Mouse (Mus musculus): ENCODE data around the gene Fgf22. TPM values are rescaled to one million over a fixed set of nuclear protein-coding genes. Genes with fewer than 3 reads are reported as not detected.

The Fgf22 gene
- polyA plus RNA-seq, 1 experiment: not detected

DNA sequence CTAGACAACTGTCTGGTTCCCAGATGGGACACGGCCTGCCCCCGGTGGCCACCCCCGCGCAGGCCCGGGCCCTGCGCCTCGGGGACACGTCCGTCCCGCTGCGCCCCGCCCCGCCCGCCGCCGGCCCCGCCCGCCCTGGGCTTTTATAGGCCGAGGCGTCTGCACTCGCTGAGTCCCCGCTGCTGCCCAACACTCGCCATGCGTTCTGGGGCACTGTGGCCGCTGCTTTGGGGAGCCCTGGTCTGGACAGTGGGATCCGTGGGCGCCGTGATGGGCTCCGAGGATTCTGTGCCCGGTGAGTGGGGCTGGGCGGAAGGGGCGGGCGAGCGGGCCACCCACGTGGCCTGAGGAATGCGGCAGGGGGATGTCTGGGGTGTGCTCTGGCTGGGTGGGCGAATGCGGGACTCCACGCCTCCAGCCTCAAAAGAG lies 22.2 kb downstream of the Fgf22 start, which contains the start of gene Fstl3:
TSS of gene Fstl3 (plus strand) at position 170 of the 429 bp plus-strand sequence.
- WGBS: 10% methylated on average over 38 of the region's 39 CpGs
- Histone ChIP-seq H3K4me1 (replicated peaks; ENCODE audit: control insufficient read depth, insufficient read depth, low read length) (peaks cover 29% of the 10 kb centered on the region), H3K27me3 (ENCODE audit: control insufficient read depth, insufficient read depth, low read length) (no peaks in the 10 kb centered on the region; the same call in 1 of the 2 replicates), H3K4me3 (ENCODE audit: control insufficient read depth, insufficient read depth, low read length) (0 out of 2 replicates have a peak within 1 kb of the TSS, but pooled peaks have one; percentile 14), H3K27ac (ENCODE audit: control insufficient read depth, insufficient read depth, low read length) (no peak within 1 kb of the TSS), H3K36me3 (ENCODE audit: control insufficient read depth, insufficient read depth, low read length) (no peaks in the 10 kb centered on the region)
- DNase-seq: no peak
- TF ChIP-seq CTCF (IDR thresholded peaks at IDR 0.05; ENCODE audit: borderline replicate concordance, control insufficient read depth, extremely low read depth, insufficient read depth, low read length, poor library complexity) (no peak), POLR2A (IDR thresholded peaks at IDR 0.05; ENCODE audit: control insufficient read depth, extremely low read depth, insufficient read depth, low read length, poor library complexity) (no peak)

- TF ChIP-seq POLR2A (IDR thresholded peaks at IDR 0.05; ENCODE audit: control insufficient read depth, extremely low read depth, insufficient read depth, low read length, poor library complexity): no peak
- TF ChIP-seq CTCF (IDR thresholded peaks at IDR 0.05; ENCODE audit: borderline replicate concordance, control insufficient read depth, extremely low read depth, insufficient read depth, low read length, poor library complexity): no peak
- Histone ChIP-seq H3K27ac (ENCODE audit: control insufficient read depth, insufficient read depth, low read length) (no peak overlapping the region), H3K4me3 (ENCODE audit: control insufficient read depth, insufficient read depth, low read length) (no peak overlapping the region), H3K4me1 (replicated peaks; ENCODE audit: control insufficient read depth, insufficient read depth, low read length) (peaks cover 37% of the 10 kb centered on the region), H3K36me3 (ENCODE audit: control insufficient read depth, insufficient read depth, low read length) (no peaks in the 10 kb centered on the region), H3K27me3 (ENCODE audit: control insufficient read depth, insufficient read depth, low read length) (no peaks in the 10 kb centered on the region; the same call in 1 of the 2 replicates)
- WGBS: 25% methylated on average over 15 of the region's 15 CpGs
- no peak for DNase-seq
These were observed 23.1 kb downstream of the Fgf22 start for GRCm38 (mm10) chr10:79778006-79778405.

DNA sequence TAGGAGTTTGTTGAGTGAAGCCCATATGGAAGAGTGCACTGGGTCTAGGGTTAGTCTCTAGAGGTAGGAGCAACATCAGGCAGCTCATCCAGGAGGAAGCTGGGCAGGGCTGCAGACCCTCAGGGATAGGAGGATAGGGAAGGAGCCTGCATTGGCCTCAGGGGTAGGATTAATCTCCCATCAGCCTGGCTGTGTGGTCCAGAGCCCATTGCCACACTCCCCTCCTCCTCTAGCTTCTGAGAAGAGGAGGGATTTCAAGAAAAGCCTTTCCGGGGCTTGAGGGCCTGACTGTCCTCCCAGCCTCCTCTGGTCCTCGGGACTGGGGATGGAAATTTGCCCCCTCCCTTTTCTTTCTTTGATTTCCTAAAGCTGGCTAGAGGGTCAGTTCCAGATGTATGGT lies 24.3 kb downstream of the Fgf22 start:
- DNase-seq: no peak
- no peaks in the 10 kb centered on the region for H3K36me3 ChIP-seq (ENCODE audit: control insufficient read depth, insufficient read depth, low read length)
- peaks cover 35% of the 10 kb centered on the region for H3K4me1 ChIP-seq (replicated peaks; ENCODE audit: control insufficient read depth, insufficient read depth, low read length)
- H3K27me3 ChIP-seq (ENCODE audit: control insufficient read depth, insufficient read depth, low read length): no peaks in the 10 kb centered on the region; the same call in 1 of the 2 replicates
- H3K4me3 ChIP-seq (ENCODE audit: control insufficient read depth, insufficient read depth, low read length): no peak overlapping the region
- TF ChIP-seq CTCF (IDR thresholded peaks at IDR 0.05; ENCODE audit: borderline replicate concordance, control insufficient read depth, extremely low read depth, insufficient read depth, low read length, poor library complexity) (no peak), POLR2A (IDR thresholded peaks at IDR 0.05; ENCODE audit: control insufficient read depth, extremely low read depth, insufficient read depth, low read length, poor library complexity) (no peak)
- 44% methylated on average over 2 of the region's 2 CpGs for WGBS
- H3K27ac ChIP-seq (ENCODE audit: control insufficient read depth, insufficient read depth, low read length): no peak overlapping the region

DNA sequence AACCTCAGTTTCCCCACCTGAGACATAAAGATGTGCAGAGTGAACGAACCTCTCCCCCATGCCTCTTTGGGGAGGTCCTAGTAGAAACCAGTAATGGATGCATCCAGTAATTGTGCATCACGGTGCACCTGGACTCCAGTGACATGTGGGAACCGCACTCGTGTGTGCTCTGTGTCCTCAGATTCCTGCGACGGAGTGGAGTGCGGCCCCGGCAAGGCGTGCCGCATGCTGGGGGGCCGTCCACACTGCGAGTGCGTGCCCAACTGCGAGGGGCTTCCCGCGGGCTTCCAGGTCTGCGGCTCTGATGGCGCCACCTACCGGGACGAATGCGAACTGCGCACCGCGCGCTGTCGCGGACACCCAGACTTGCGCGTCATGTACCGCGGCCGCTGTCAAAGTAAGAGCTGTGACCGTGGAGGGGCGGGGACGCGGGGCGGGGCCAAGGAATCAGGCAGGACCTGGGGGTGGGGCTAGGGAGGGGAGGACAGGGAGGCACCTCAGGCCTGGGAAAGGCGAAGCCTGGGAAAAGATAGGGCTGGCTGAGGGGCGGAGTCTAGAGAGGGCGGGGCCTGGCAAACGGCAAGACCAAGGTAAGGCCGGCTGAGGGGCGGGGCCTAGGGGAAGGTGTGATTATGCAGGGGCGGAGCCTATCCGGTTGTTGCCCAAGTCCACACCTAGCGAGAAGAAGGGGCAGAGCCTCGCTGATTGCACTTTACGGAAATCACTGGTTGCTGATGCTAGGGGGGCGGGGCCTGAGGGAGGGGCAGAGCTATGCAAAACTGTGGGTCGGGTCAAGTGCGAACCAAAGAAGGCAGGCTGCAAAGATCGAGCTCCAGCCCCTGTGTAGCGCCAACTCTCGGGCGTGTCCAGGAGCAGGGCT lies 25.1 kb downstream of the Fgf22 start:
- H3K4me1 ChIP-seq (replicated peaks; ENCODE audit: control insufficient read depth, insufficient read depth, low read length): peaks cover 39% of the 10 kb centered on the region
- 2% methylated on average over 55 of the region's 55 CpGs for WGBS
- no peak overlapping the region for H3K27ac ChIP-seq (ENCODE audit: control insufficient read depth, insufficient read depth, low read length)
- DNase-seq: peak; percentile 92
- TF ChIP-seq POLR2A (IDR thresholded peaks at IDR 0.05; ENCODE audit: control insufficient read depth, extremely low read depth, insufficient read depth, low read length, poor library complexity): no peak
- peak; percentile 96 for TF ChIP-seq CTCF (IDR thresholded peaks at IDR 0.05; ENCODE audit: borderline replicate concordance, control insufficient read depth, extremely low read depth, insufficient read depth, low read length, poor library complexity)
- no peaks in the 10 kb centered on the region; the same call in 1 of the 2 replicates for H3K27me3 ChIP-seq (ENCODE audit: control insufficient read depth, insufficient read depth, low read length)
- H3K36me3 ChIP-seq (ENCODE audit: control insufficient read depth, insufficient read depth, low read length): no peaks in the 10 kb centered on the region
- peak overlapping the region; percentile 55 for H3K4me3 ChIP-seq (ENCODE audit: control insufficient read depth, insufficient read depth, low read length)

- peak overlapping the region; percentile 55 for H3K4me3 ChIP-seq (ENCODE audit: control insufficient read depth, insufficient read depth, low read length)
- no peak overlapping the region for H3K27ac ChIP-seq (ENCODE audit: control insufficient read depth, insufficient read depth, low read length)
- peaks cover 43% of the 10 kb centered on the region for H3K4me1 ChIP-seq (replicated peaks; ENCODE audit: control insufficient read depth, insufficient read depth, low read length)
- H3K36me3 ChIP-seq (ENCODE audit: control insufficient read depth, insufficient read depth, low read length): no peaks in the 10 kb centered on the region
- H3K27me3 ChIP-seq (ENCODE audit: control insufficient read depth, insufficient read depth, low read length): no peaks in the 10 kb centered on the region; the same call in 1 of the 2 replicates
- 2% methylated on average over 13 of the region's 13 CpGs for WGBS
- no peak for DNase-seq
- TF ChIP-seq POLR2A (IDR thresholded peaks at IDR 0.05; ENCODE audit: control insufficient read depth, extremely low read depth, insufficient read depth, low read length, poor library complexity) (no peak), CTCF (IDR thresholded peaks at IDR 0.05; ENCODE audit: borderline replicate concordance, control insufficient read depth, extremely low read depth, insufficient read depth, low read length, poor library complexity) (no peak)
These were observed 25.8 kb downstream of the Fgf22 start for GRCm38 (mm10) chr10:79780664-79781015.

- no peak for TF ChIP-seq POLR2A (IDR thresholded peaks at IDR 0.05; ENCODE audit: control insufficient read depth, extremely low read depth, insufficient read depth, low read length, poor library complexity)
- TF ChIP-seq CTCF (IDR thresholded peaks at IDR 0.05; ENCODE audit: borderline replicate concordance, control insufficient read depth, extremely low read depth, insufficient read depth, low read length, poor library complexity): no peak
- 42% methylated on average over 21 of the region's 21 CpGs for WGBS
- Histone ChIP-seq H3K27me3 (ENCODE audit: control insufficient read depth, insufficient read depth, low read length) (no peaks in the 10 kb centered on the region), H3K4me1 (replicated peaks; ENCODE audit: control insufficient read depth, insufficient read depth, low read length) (peaks cover 43% of the 10 kb centered on the region), H3K27ac (ENCODE audit: control insufficient read depth, insufficient read depth, low read length) (no peak overlapping the region), H3K36me3 (ENCODE audit: control insufficient read depth, insufficient read depth, low read length) (no peaks in the 10 kb centered on the region), H3K4me3 (ENCODE audit: control insufficient read depth, insufficient read depth, low read length) (peak overlapping the region; percentile 19)
- DNase-seq: no peak
These were observed 26.3 kb downstream of the Fgf22 start for GRCm38 (mm10) chr10:79781139-79781538.

All from thymus, adult 2 months (tissue).